Mouse (Mus musculus) forebrain, embryonic 16.5 days (tissue): ENCODE measurements around the gene Trim17. TPM values are rescaled to one million over a fixed set of nuclear protein-coding genes. Genes with fewer than 3 reads are reported as not detected.

Source experiments
- ATAC-seq: fragments of 200-750 bp; cut with Nextera tagmentation; 2 replicates; pipeline ENCODE4 v1.8.0; 2017; ENCODE audit warnings: mild to moderate bottlenecking, moderate library complexity
- H3K27ac ChIP-seq: fragments of 300-500 bp; sonication (generic); 2 replicates; pipeline ENCODE4 v1.5.1; 2014; ENCODE audit warnings: low read length, control low read depth
- H3K27me3 ChIP-seq: fragments of 300-500 bp; sonication (generic); replicated peaks from 2 replicates; pipeline ENCODE4 v1.6.1; 2014; ENCODE audit warnings: low read length; ENCODE audit not compliant: control insufficient read depth, insufficient read depth
- H3K36me3 ChIP-seq: fragments of 300-500 bp; sonication (generic); 2 replicates; pipeline ENCODE4 v1.6.1; 2014; ENCODE audit not compliant: control insufficient read depth, insufficient read depth
- H3K4me1 ChIP-seq: fragments of 300-500 bp; sonication (generic); replicated peaks from 2 replicates; pipeline ENCODE4 v1.6.1; 2014; ENCODE audit warnings: low read length; ENCODE audit not compliant: control insufficient read depth, insufficient read depth
- H3K4me2 ChIP-seq: fragments of 300-500 bp; sonication (generic); 2 replicates; pipeline ENCODE4 v1.6.1; 2014; ENCODE audit warnings: mild to moderate bottlenecking, low read length, control low read depth
- H3K4me3 ChIP-seq: fragments of 300-500 bp; sonication (generic); replicated peaks from 2 replicates; pipeline ENCODE4 v1.5.1; 2014; ENCODE audit warnings: mild to moderate bottlenecking, low read length, control low read depth
- H3K9ac ChIP-seq: fragments of 300-500 bp; sonication (generic); replicated peaks from 2 replicates; pipeline ENCODE4 v1.6.1; 2014; ENCODE audit warnings: low read depth, low read length, control low read depth
- H3K9me3 ChIP-seq: fragments of 300-500 bp; sonication (generic); 2 replicates; pipeline ENCODE4 v1.6.1; 2016; ENCODE audit warnings: low read length; ENCODE audit not compliant: control insufficient read depth
- WGBS: fragments of 180-500 bp; shearing (Covaris S2); extraction: QIAGEN DNeasy Blood & Tissue Kit; methylation state at CpG from one replicate; pipeline ENCODE4 v1.1.7; 2014; 5-methylcytosine and 5-hydroxymethylcytosine counted together
- polyA plus RNA-seq: library from polyadenylated mRNA; unstranded; fragments of >200 nt; fragmentation: Nextera tagmentation; extraction: Ambion mirVana; gene quantifications from 2 replicates; pipeline ENCODE4 v1.2.1, GENCODE M21; 2015

Gene Trim17
- polyA plus RNA-seq, 1 experiment from 2014 or later, result 2.0 TPM

- Histone ChIP-seq H3K27ac (peak overlapping the region; percentile 84), H3K9me3 (no peaks in the 10 kb centered on the region), H3K4me1 (peaks cover 19% of the 10 kb centered on the region), H3K36me3 (peaks cover 10% of the 10 kb centered on the region), H3K4me2 (peak overlapping the region; percentile 96), H3K9ac (peak overlapping the region; percentile 98), H3K27me3 (no peaks in the 10 kb centered on the region), H3K4me3 (peak overlapping the region; percentile 94)
- 14% methylated on average over 6 of the region's 6 CpGs for WGBS
- ATAC-seq, result peak; percentile 21; the same call in 1 of the 2 replicates
Observed at GRCm38 (mm10) chr11:58939088-58939439, 15.4 kb upstream of the Trim17 start.

DNA sequence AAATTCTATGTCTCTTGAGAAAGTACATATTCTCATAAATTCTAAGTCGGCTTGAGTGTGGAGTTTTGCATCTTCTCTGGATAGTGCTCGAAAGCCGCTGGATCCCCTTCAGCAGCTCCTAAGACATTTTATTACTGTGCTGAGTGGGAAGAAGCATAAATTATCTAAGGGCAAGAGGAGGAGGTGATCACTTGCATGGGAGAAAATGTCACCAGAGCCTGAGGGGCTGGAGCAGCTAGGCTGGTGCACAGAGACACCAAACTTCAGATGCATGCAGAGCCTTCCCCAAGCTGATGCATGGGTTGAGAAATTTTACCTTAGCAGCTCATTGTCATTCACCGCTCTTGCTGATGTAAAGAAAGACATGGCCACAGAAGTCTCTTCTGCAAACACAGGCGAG, 10.3 kb upstream of the Trim17 start:
- H3K4me1 ChIP-seq, result peaks cover 2% of the 10 kb centered on the region; the same call in 1 of the 2 replicates
- no peaks in the 10 kb centered on the region for H3K36me3 ChIP-seq
- H3K9ac ChIP-seq, result no peak overlapping the region
- WGBS, result 82% methylated on average over 5 of the region's 5 CpGs
- H3K27me3 ChIP-seq, result no peaks in the 10 kb centered on the region
- H3K4me2 ChIP-seq, result no peak overlapping the region
- no peak for ATAC-seq
- H3K4me3 ChIP-seq, result no peak overlapping the region
- H3K27ac ChIP-seq, result no peak overlapping the region
- H3K9me3 ChIP-seq, result no peaks in the 10 kb centered on the region

DNA sequence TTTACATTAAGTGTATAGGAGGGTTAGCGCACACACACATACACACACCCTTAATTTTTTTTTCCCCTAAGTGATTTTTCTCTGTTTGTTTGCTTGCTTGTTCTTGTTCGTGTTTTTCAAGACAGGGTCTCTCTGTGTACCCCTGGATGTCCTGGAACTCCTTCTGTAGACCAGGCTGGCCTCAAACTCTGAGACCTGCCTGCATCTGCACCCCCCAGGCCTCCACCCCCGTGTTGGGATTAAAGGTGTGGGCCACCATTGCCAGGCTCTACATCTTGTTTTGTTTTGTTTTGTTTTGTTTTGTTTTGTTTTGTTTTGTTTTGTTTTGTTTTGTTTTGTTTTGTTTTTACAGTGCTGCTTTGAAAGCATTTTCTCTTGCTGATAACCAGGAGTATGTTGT, 7.2 kb upstream of the Trim17 start:
- no peaks in the 10 kb centered on the region for H3K36me3 ChIP-seq
- 75% methylated on average over 3 of the region's 3 CpGs for WGBS
- peaks cover 17% of the 10 kb centered on the region for H3K4me1 ChIP-seq
- peak overlapping the region; percentile 86 for H3K4me2 ChIP-seq
- no peak overlapping the region; the same call in 1 of the 2 replicates for H3K4me3 ChIP-seq
- no peaks in the 10 kb centered on the region for H3K9me3 ChIP-seq
- ATAC-seq, result no peak
- no peaks in the 10 kb centered on the region for H3K27me3 ChIP-seq
- H3K27ac ChIP-seq, result peak overlapping the region; percentile 100
- H3K9ac ChIP-seq, result peak overlapping the region; percentile 74

- peak overlapping the region; percentile 52 for H3K4me3 ChIP-seq
- no peaks in the 10 kb centered on the region for H3K9me3 ChIP-seq
- ATAC-seq, result peak; percentile 57
- 3% methylated on average over 23 of the region's 23 CpGs for WGBS
- peaks cover 20% of the 10 kb centered on the region for H3K4me1 ChIP-seq
- H3K4me2 ChIP-seq, result peak overlapping the region; percentile 86
- H3K36me3 ChIP-seq, result no peaks in the 10 kb centered on the region
- peak overlapping the region; percentile 100 for H3K27ac ChIP-seq
- peak overlapping the region; percentile 74 for H3K9ac ChIP-seq
- no peaks in the 10 kb centered on the region for H3K27me3 ChIP-seq
Observed at GRCm38 (mm10) chr11:58947798-58948528, 6.5 kb upstream of the Trim17 start.

DNA sequence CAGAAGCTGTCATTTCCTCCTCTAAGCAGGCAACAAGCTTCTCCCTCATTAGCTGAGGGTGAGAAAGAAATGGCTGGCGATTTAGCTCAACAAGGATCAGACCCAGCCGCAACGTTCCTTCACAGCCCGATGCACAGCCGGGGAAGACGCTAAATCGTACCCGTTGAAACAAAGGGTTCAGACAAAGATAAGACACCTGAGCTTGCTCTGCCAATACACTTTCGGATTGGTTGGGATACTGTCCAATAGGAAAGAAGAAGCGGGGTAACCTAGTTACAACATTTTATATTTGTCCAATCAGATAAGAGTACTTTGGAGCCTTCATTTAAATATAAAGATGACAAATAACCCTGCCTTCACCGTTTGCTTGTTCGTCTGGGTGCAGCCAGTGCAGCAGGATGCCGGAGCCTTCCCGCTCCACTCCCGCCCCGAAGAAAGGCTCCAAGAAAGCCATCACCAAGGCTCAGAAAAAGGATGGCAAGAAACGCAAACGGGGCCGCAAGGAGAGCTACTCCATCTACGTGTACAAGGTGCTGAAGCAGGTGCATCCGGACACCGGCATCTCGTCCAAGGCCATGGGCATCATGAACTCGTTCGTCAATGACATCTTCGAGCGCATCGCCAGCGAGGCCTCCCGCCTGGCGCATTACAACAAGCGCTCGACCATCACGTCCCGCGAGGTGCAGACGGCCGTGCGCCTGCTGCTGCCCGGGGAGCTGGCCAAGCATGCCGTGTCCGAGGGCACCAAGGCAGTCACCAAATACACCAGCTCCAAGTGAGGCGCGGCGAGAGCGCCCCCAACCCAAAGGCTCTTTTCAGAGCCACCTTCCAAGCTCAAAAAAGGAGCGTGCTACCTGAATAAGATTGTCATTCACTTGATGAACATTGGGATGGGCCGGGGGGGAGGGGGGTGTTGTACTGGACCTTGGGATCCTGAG, 5.7 kb upstream of the Trim17 start, which contains the start of gene Hist3h2ba:
Gene Hist3h2ba, plus strand, starts transcription at position 379 of the 938 bp plus-strand sequence.
- H3K9me3 ChIP-seq, result no peaks in the 10 kb centered on the region
- peak within 1 kb of the TSS; percentile 52 for H3K4me3 ChIP-seq
- WGBS, result under 1% methylated on average over 48 of the region's 48 CpGs
- H3K27me3 ChIP-seq, result no peaks in the 10 kb centered on the region
- H3K4me2 ChIP-seq, result peak within 1 kb of the TSS; percentile 86
- H3K9ac ChIP-seq, result peak within 1 kb of the TSS; percentile 89
- H3K27ac ChIP-seq, result peak within 1 kb of the TSS; percentile 100
- H3K36me3 ChIP-seq, result no peaks in the 10 kb centered on the region
- H3K4me1 ChIP-seq, result peaks cover 22% of the 10 kb centered on the region
- ATAC-seq, result peak; percentile 88

GRCm38 (mm10) chr11:58949480-58950431, 4.7 kb upstream of the Trim17 start:
- Histone ChIP-seq H3K4me1 (peaks cover 22% of the 10 kb centered on the region), H3K27me3 (no peaks in the 10 kb centered on the region), H3K4me2 (peak overlapping the region; percentile 86), H3K9ac (peak overlapping the region; percentile 89), H3K27ac (peak overlapping the region; percentile 100), H3K4me3 (peak overlapping the region; percentile 52), H3K36me3 (no peaks in the 10 kb centered on the region), H3K9me3 (no peaks in the 10 kb centered on the region)
- peak; percentile 67 for ATAC-seq
- under 1% methylated on average over 20 of the region's 20 CpGs for WGBS

GRCm38 (mm10) chr11:58951210-58951609, 3.3 kb upstream of the Trim17 start:
- H3K9me3 ChIP-seq, result no peaks in the 10 kb centered on the region
- no peaks in the 10 kb centered on the region for H3K27me3 ChIP-seq
- no peak for ATAC-seq
- H3K4me2 ChIP-seq, result peak overlapping the region; percentile 86
- WGBS, result 46% methylated on average over 5 of the region's 5 CpGs
- H3K4me3 ChIP-seq, result no peak overlapping the region
- peak overlapping the region; percentile 100 for H3K27ac ChIP-seq
- H3K9ac ChIP-seq, result no peak overlapping the region
- H3K4me1 ChIP-seq, result peaks cover 24% of the 10 kb centered on the region
- no peaks in the 10 kb centered on the region for H3K36me3 ChIP-seq

- Histone ChIP-seq H3K9me3 (no peaks in the 10 kb centered on the region), H3K36me3 (no peaks in the 10 kb centered on the region), H3K27ac (peak overlapping the region; percentile 100), H3K4me3 (peak overlapping the region; percentile 99), H3K4me2 (peak overlapping the region; percentile 85), H3K27me3 (no peaks in the 10 kb centered on the region), H3K4me1 (peaks cover 45% of the 10 kb centered on the region), H3K9ac (peak overlapping the region; percentile 96)
- under 1% methylated on average over 33 of the region's 33 CpGs for WGBS
- ATAC-seq, result peak; percentile 14
Observed at GRCm38 (mm10) chr11:58953351-58954169, 925 bp upstream of the Trim17 start.
